Mouse (Mus musculus): ENCODE measurements around the gene Rpl9-ps1.

The Rpl9-ps1 gene

GRCm38 (mm10) chr11:83623586-83623985 lies 21.8 kb downstream of the Rpl9-ps1 start:
- DNase-seq (ENCODE audit: low spot score): no peak

- DNase-seq (ENCODE audit: low spot score): no peak
Measured at GRCm38 (mm10) chr11:83619037-83619436, 26.4 kb downstream of the Rpl9-ps1 start.

GRCm38 (mm10) chr11:83618238-83618637 lies 27.2 kb downstream of the Rpl9-ps1 start:
- no peak for DNase-seq (ENCODE audit: low spot score)

GRCm38 (mm10) chr11:83616586-83616985 lies 28.8 kb downstream of the Rpl9-ps1 start:
- peak; percentile 39 for DNase-seq (ENCODE audit: low spot score)

GRCm38 (mm10) chr11:83610900-83611299 lies 34.5 kb downstream of the Rpl9-ps1 start:
- DNase-seq (ENCODE audit: low spot score): no peak

GRCm38 (mm10) chr11:83606396-83606795 lies 39.0 kb downstream of the Rpl9-ps1 start:
- DNase-seq (ENCODE audit: low spot score): no peak

GRCm38 (mm10) chr11:83605535-83605934 lies 39.9 kb downstream of the Rpl9-ps1 start:
- no peak for DNase-seq (ENCODE audit: low spot score)

GRCm38 (mm10) chr11:83604698-83605097 lies 40.7 kb downstream of the Rpl9-ps1 start:
- no peak for DNase-seq (ENCODE audit: low spot score)

GRCm38 (mm10) chr11:83603399-83603798 lies 42.0 kb downstream of the Rpl9-ps1 start:
- DNase-seq (ENCODE audit: low spot score): no peak

GRCm38 (mm10) chr11:83600576-83600975 lies 44.8 kb downstream of the Rpl9-ps1 start:
- DNase-seq (ENCODE audit: low spot score): peak; percentile 61

GRCm38 (mm10) chr11:83598991-83599390 lies 46.4 kb downstream of the Rpl9-ps1 start:
- DNase-seq (ENCODE audit: low spot score): peak; percentile 68

- no peak for DNase-seq (ENCODE audit: low spot score)
Measured at GRCm38 (mm10) chr11:83598207-83598837, 47.1 kb downstream of the Rpl9-ps1 start.

- DNase-seq (ENCODE audit: low spot score): no peak
Measured at GRCm38 (mm10) chr11:83597796-83598195, 47.6 kb downstream of the Rpl9-ps1 start.

GRCm38 (mm10) chr11:83595669-83596455 lies 49.6 kb downstream of the Rpl9-ps1 start:
- no peak for DNase-seq (ENCODE audit: low spot score)

Measured in adipocyte (in vitro differentiated cells).